Mouse (Mus musculus) cerebellum, adult 2 months (tissue): ENCODE results near the gene Cacna1h.

Source experiments
- CTCF ChIP-seq: fragments of 200-500 bp; IDR thresholded peaks from 2 replicates; pipeline ENCODE4 v1.5.1; 2011; ENCODE audit warnings: low read depth, mild to moderate bottlenecking, control low read depth, low read length, moderate library complexity, borderline replicate concordance; ENCODE audit not compliant: insufficient read depth
- POLR2A ChIP-seq: fragments of 200-500 bp; IDR thresholded peaks from 2 replicates; pipeline ENCODE4 v1.6.1; 2011; ENCODE audit warnings: low read length, control low read depth, borderline replicate concordance; ENCODE audit not compliant: insufficient read depth

DNA sequence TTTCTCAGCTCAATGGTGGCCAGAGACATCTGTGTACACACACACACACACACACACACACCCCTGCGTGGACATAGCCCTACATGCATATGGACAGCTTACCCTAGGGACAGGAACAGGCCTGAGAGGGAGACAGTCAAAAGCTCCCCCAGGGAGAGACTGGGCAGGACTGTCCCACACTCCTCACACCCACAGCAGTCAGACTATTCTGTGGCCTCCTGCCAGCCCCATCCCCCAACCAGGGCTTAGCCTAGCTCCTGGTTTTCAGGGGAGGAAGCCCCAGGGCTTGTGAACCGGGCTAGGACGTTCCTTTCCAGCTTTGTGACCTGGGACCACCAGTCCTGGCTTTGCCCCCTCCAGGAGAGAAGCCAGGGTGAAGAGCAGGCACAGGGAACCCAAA, 17.4 kb downstream of the Cacna1h start:
- TF ChIP-seq POLR2A (no peak), CTCF (no peak)
